Comparison of ENCODE assay signal across 16 mouse cellular contexts in genomic region chr12:52328488-52328887, GRCm38 (mm10).
DNase-seq lines count a peak whose midpoint lies in the region.
"Had no signal": no experiment of that assay in that cellular context is flagged by ENCODE, and none has a peak within 500 bp of the region (broad histone marks: within the 10 kb centered on the region; RNA-seq: fewer than 3 reads in every experiment).

No protein-coding gene starts in this region.

- peak; percentile 47 for DNase-seq in adrenal gland, adult 2 months
- no peak for DNase-seq in adrenal gland, adult 18-20 months (ENCODE audit: low spot score in 2 of 2)
- DNase-seq in heart, adult 11 months, result peak; percentile 8
- DNase-seq in heart, adult 18-20 months, result no peak
- DNase-seq in lung, postnatal 25 days (ENCODE audit: low spot score), result peak; percentile 23
- no peak for DNase-seq in lung, postnatal 14 days
- DNase-seq in embryo, embryonic 10 days (ENCODE audit: low spot score), result no peak
- DNase-seq: B cell, adult 2 months; cerebellum, adult 11 months; cerebellum, adult 2 months; cerebellum, adult 9-11 months; cerebellum, postnatal 25 days; embryo, embryonic 11 days; gastrocnemius, postnatal 25 days; heart, postnatal 36 days; kidney, adult 11 months had no signal

Comparison
In these comparisons a context has a peak if more than half of its experiments do, and no peak if none do; other contexts are left out.
1. DNase-seq: peak in adrenal gland, adult 2 months (single experiment), heart, adult 11 months (single experiment) and lung, postnatal 25 days (single experiment); none in adrenal gland, adult 18-20 months (0 of 2), heart, adult 18-20 months (0 of 2), lung, postnatal 14 days (single experiment) and embryo, embryonic 10 days (single experiment).